Mouse (Mus musculus): Measurements from ENCODE around the gene A830018L16Rik. TPM values are rescaled to one million over a fixed set of nuclear protein-coding genes. Genes with fewer than 3 reads are reported as not detected.

The A830018L16Rik gene
- polyA plus RNA-seq, 1 experiment from 2014 or later, result 0.13 TPM

DNA sequence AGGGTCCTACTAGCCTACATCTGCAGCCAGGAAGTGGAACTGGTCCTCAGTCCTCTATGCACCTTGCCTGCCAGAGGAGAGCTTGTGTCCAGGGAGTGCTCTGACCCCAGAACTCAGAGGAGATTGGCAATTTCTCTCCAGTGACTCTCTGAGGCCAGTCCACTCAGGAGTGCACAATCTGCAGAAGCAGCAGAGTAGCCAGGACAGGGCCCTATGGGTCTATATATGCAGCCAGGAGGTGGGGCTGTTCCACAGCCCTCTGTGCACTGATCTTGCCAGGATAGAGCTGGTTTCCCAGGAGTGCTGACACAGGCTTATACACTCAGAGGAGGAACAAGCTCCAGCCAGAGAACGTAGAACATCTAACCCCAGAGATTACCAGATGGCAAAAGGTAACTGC is 459.7 kb downstream of the A830018L16Rik start:
- no peaks in the 10 kb centered on the region for H3K27me3 ChIP-seq
- no peak overlapping the region for H3K4me2 ChIP-seq
- DNase-seq (no peak), ATAC-seq (ENCODE audit: low read depth) (no peak)
- no peak overlapping the region for H3K27ac ChIP-seq
- 61% methylated on average over 1 of the region's 1 CpGs for WGBS (ENCODE audit: insufficient replicate concordance)
- no peaks in the 10 kb centered on the region for H3K9me3 ChIP-seq (replicated peaks)
- H3K9ac ChIP-seq, result no peak overlapping the region
- no peaks in the 10 kb centered on the region for H3K4me1 ChIP-seq (replicated peaks)
- no peaks in the 10 kb centered on the region for H3K36me3 ChIP-seq
- no peak overlapping the region for H3K4me3 ChIP-seq (replicated peaks)

DNA sequence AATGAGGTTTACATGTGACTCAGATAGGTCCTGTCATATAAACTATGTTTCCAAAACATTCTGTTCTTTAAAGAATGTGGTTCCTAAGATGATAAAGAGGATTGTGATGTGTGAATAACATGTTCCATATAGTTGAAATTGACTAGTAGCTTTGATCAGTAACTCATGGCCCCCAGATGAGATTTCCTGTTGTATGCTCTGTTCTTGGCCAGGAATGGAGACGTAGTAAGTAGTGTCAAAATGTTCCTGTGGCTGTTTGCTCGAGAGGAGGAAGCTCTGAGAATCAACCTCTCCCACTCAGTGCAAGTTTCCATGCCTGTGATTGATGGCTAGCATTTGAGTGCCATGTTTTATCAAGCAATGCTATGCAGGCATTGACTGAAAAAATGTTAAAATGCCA is 467.8 kb downstream of the A830018L16Rik start:
- no peaks in the 10 kb centered on the region for H3K9me3 ChIP-seq (replicated peaks)
- no peaks in the 10 kb centered on the region for H3K27me3 ChIP-seq
- no peak overlapping the region for H3K4me3 ChIP-seq (replicated peaks)
- DNase-seq (no peak), ATAC-seq (ENCODE audit: low read depth) (no peak)
- H3K9ac ChIP-seq, result no peak overlapping the region
- H3K27ac ChIP-seq, result no peak overlapping the region
- H3K4me2 ChIP-seq, result no peak overlapping the region
- H3K36me3 ChIP-seq, result no peaks in the 10 kb centered on the region
- 11% methylated on average over 2 of the region's 2 CpGs for WGBS (ENCODE audit: insufficient replicate concordance)
- H3K4me1 ChIP-seq (replicated peaks), result no peaks in the 10 kb centered on the region

DNA sequence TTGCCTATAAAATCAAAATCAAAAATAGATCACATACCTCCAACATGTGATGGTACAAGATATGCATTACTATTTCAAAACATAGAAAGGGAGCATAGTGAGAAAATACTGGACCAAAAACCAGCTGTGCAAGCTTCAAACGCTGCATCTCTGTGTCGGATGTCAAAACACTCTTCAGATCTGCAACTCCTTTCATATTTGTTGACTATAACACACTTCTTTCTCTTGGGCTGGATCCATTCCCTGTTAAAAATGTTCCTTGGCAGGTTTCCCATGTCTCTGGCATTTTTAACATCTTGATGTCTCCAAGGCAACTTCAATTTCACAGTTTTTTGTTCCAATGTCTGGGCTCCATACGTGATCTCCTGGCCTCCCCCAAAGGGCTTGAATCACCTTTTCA is 481.8 kb downstream of the A830018L16Rik start:
- Histone ChIP-seq H3K4me1 (replicated peaks) (no peaks in the 10 kb centered on the region), H3K9me3 (replicated peaks) (no peaks in the 10 kb centered on the region), H3K27ac (no peak overlapping the region), H3K27me3 (no peaks in the 10 kb centered on the region), H3K36me3 (no peaks in the 10 kb centered on the region), H3K4me2 (no peak overlapping the region), H3K9ac (no peak overlapping the region), H3K4me3 (replicated peaks) (no peak overlapping the region)
- no peak for DNase-seq
- 62% methylated on average over 3 of the region's 3 CpGs for WGBS (ENCODE audit: insufficient replicate concordance)
- ATAC-seq (ENCODE audit: low read depth), result no peak

DNA sequence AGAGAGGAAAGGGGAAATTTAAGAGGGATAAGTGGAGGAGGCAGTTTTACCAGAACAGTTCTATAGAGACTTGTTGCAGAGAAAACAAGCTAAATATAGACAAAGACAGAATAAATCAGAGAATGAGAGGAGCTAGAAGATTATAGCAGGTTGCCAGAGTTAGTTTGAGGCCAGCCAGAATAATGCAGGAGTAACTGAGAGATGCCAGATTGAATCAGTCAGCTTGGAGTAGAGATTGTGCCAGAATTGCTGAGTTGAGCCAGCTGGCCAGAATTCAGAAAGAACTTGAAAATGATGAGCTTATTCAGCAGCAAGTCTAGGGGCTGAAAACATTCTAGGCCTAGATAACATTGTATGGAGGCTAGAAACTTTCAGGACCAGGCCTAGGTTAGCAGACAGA is 502.0 kb downstream of the A830018L16Rik start:
- no peak for DNase-seq
- H3K27me3 ChIP-seq, result no peaks in the 10 kb centered on the region
- H3K36me3 ChIP-seq, result no peaks in the 10 kb centered on the region
- no peak overlapping the region for H3K4me2 ChIP-seq
- no peak overlapping the region for H3K4me3 ChIP-seq (replicated peaks)
- no peaks in the 10 kb centered on the region for H3K4me1 ChIP-seq (replicated peaks)
- H3K9me3 ChIP-seq (replicated peaks), result no peaks in the 10 kb centered on the region
- H3K9ac ChIP-seq, result no peak overlapping the region
- H3K27ac ChIP-seq, result no peak overlapping the region
- no peak for ATAC-seq (ENCODE audit: low read depth)

DNA sequence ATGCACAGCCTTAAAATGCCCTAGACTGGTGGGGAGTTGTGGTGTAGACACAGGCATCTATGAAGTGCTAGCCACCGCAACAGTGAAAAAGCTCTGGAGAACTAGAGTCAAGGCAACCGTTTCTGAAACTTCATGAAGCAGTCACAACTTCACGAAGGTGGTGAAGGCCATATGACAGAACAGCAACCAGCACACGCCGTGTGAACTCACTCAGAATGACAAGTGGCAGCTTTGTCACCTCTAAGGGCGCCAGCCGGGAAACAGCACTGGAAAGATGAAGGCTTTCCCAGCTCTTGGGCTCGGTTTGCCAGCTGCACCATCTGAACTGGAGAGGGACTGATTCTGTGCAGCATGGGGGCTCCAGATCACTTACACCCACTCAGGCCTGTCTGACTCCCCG is 523.1 kb downstream of the A830018L16Rik start:
- Histone ChIP-seq H3K4me1 (replicated peaks) (no peaks in the 10 kb centered on the region), H3K27me3 (no peaks in the 10 kb centered on the region), H3K9me3 (replicated peaks) (no peaks in the 10 kb centered on the region), H3K36me3 (no peaks in the 10 kb centered on the region), H3K4me3 (replicated peaks) (no peak overlapping the region), H3K4me2 (no peak overlapping the region), H3K27ac (no peak overlapping the region), H3K9ac (no peak overlapping the region)
- DNase-seq, result no peak
- ATAC-seq (ENCODE audit: low read depth), result no peak
- 62% methylated on average over 9 of the region's 9 CpGs for WGBS (ENCODE audit: insufficient replicate concordance)

DNA sequence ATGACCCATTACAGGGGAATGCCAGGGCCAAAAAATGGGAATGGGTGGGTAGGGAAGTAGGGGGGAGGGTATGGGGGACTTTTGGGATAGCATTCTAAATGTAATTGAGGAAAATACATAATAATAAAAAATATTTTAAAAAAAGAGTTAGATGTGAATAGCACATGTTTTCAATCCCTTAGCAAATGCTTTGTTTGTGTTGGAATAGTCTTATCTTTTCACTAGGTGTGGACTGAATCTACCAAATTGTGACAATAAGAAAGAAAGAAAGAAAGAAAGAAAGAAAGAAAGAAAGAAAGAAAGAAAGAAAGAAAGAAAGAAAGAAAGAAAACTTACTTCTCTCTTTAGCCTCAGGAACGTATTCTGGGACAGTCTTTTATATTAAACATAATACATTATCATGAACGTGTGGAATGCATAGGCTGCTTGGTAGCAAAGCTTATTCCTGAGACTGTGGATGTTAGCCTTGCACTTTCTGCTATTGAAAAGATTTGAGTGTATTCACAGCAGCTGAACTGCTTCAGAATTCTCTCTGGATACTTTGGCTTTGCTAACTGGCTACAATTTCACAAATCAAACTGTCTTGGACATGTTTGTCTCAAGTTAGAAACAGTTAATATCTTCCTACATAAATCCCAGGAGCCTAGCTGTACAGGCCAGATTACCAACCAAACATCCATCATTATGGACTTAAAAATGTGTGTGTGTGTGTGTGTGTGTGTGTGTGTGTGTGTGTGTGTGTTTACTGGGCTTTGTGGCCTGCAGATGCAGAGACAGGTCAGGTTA is 545.7 kb downstream of the A830018L16Rik start:
- no peak for ATAC-seq (ENCODE audit: low read depth)
- no peaks in the 10 kb centered on the region for H3K9me3 ChIP-seq (replicated peaks)
- no peaks in the 10 kb centered on the region for H3K4me1 ChIP-seq (replicated peaks)
- H3K36me3 ChIP-seq, result no peaks in the 10 kb centered on the region
- no peak for DNase-seq
- 61% methylated on average over 2 of the region's 2 CpGs for WGBS (ENCODE audit: insufficient replicate concordance)
- H3K27me3 ChIP-seq, result no peaks in the 10 kb centered on the region
- no peak overlapping the region for H3K27ac ChIP-seq
- H3K9ac ChIP-seq, result no peak overlapping the region
- H3K4me3 ChIP-seq (replicated peaks), result no peak overlapping the region
- H3K4me2 ChIP-seq, result no peak overlapping the region

DNA sequence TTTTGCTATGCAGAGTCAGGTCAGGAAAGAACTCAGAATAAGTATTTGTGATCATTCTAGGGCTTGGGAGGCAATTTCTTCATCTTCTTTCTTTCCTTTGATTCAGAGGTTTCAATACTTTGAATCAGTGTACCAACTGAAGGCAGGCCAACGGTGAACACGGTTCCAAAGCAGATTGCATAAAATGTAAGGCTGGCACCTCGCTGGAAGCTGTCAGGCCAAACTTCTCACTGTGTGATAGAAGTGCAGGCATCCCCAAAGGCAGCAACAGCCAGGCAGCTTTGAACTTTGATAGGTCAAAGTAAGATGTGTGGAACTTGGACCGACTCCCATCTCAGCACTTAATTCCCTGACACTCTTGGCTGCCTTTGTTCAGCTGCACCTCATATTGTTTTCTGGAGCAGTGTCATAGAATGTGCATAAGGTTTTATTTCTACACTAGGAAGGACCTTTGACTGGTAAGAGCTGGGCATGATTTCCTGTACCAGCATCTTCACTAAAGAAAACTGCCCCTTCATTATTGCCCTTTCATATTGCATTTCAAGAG is 568.8 kb downstream of the A830018L16Rik start:
- Histone ChIP-seq H3K9me3 (replicated peaks) (no peaks in the 10 kb centered on the region), H3K27ac (no peak overlapping the region), H3K4me3 (replicated peaks) (no peak overlapping the region), H3K9ac (no peak overlapping the region), H3K4me2 (no peak overlapping the region), H3K4me1 (replicated peaks) (no peaks in the 10 kb centered on the region), H3K27me3 (no peaks in the 10 kb centered on the region), H3K36me3 (no peaks in the 10 kb centered on the region)
- 58% methylated on average over 4 of the region's 4 CpGs for WGBS (ENCODE audit: insufficient replicate concordance)
- no peak for ATAC-seq (ENCODE audit: low read depth)
- DNase-seq, result no peak

DNA sequence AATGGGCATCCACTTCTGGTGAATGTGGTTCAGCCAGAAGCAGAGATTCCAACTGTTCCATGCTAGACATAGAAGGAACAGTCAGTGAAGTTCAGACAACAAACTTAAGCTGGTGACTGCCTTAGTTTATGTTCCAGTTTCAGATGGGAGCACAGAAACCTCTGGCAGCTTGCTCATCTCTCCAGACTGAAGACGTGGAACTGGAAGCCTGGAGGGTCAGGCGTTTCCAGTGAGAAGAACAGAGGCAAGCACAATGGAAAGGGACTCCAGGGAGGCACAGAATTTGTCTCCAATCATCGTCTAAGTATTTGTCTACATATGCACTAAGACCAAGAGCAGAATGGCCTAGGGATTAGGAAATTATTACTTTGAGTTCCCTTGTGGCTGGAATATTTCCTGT is 576.1 kb downstream of the A830018L16Rik start:
- no peak for DNase-seq

DNA sequence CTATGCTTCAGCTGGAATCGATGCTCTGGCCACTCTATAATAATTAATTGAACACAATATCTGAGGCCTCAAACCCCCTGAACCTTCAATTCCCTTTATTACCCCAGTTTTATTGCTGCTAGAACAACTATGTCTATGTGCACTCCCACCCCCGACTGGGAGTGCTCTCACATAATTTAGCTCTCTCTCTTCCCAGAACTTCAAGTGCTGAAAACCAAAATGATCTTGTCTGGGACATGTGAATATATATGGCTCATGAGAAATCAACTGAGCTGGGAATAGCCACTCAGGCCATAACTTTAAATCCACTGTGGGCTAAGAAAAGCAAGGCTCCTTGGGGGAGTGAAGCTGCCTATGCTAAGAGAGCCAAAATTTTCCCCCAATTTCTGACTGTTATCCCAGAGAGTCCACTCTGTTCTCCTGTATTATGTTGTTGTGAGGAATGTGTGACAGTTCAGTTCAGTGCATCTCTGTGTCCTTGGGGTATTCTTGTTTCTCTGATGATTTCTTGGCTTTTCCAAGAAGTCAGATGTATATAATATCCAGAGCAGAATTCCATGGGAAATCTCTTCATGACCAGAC is 582.5 kb downstream of the A830018L16Rik start:
- Histone ChIP-seq H3K27ac (no peak overlapping the region), H3K4me1 (replicated peaks) (no peaks in the 10 kb centered on the region), H3K36me3 (no peaks in the 10 kb centered on the region), H3K9me3 (replicated peaks) (no peaks in the 10 kb centered on the region), H3K27me3 (no peaks in the 10 kb centered on the region), H3K4me3 (replicated peaks) (no peak overlapping the region), H3K4me2 (no peak overlapping the region), H3K9ac (no peak overlapping the region)
- DNase-seq, result no peak
- WGBS (ENCODE audit: insufficient replicate concordance), result 62% methylated on average over 2 of the region's 2 CpGs
- ATAC-seq (ENCODE audit: low read depth), result no peak

More for the DNA sequence above, 576.1 kb downstream of the A830018L16Rik start:
- H3K9ac ChIP-seq, result no peak overlapping the region
- WGBS (ENCODE audit: insufficient replicate concordance), result 58% methylated on average over 3 of the region's 3 CpGs
- no peak overlapping the region for H3K27ac ChIP-seq
- H3K4me3 ChIP-seq (replicated peaks), result no peak overlapping the region
- no peaks in the 10 kb centered on the region for H3K36me3 ChIP-seq
- H3K27me3 ChIP-seq, result no peaks in the 10 kb centered on the region
- H3K4me1 ChIP-seq (replicated peaks), result no peaks in the 10 kb centered on the region
- no peak overlapping the region for H3K4me2 ChIP-seq
- no peaks in the 10 kb centered on the region for H3K9me3 ChIP-seq (replicated peaks)
- no peak for ATAC-seq (ENCODE audit: low read depth)

DNA sequence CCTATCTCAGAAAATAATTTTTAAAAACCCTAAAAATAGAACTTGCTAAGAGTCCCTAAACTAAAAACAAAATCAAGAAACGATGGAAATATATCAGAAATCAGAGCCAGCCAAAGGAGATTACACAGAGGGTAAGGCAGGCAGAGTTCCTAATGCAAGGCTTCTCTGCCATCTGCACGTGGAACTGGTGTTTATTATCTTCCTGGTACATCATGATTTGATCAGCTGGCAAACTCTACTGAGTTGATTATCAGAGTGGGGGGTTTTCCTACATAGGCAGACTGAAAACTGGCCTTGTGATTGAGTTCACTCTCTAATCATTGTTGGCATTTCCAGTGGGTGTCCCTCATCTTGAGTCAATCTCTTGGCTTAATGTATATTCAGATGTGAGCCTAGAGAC is 583.7 kb downstream of the A830018L16Rik start:
- H3K36me3 ChIP-seq, result no peaks in the 10 kb centered on the region
- WGBS (ENCODE audit: insufficient replicate concordance), result 23% methylated on average over 2 of the region's 2 CpGs
- no peak overlapping the region for H3K4me2 ChIP-seq
- H3K27me3 ChIP-seq, result no peaks in the 10 kb centered on the region
- H3K4me1 ChIP-seq (replicated peaks), result no peaks in the 10 kb centered on the region
- no peak overlapping the region for H3K9ac ChIP-seq
- H3K9me3 ChIP-seq (replicated peaks), result no peaks in the 10 kb centered on the region
- no peak for DNase-seq
- H3K27ac ChIP-seq, result no peak overlapping the region
- no peak for ATAC-seq (ENCODE audit: low read depth)
- no peak overlapping the region for H3K4me3 ChIP-seq (replicated peaks)

DNA sequence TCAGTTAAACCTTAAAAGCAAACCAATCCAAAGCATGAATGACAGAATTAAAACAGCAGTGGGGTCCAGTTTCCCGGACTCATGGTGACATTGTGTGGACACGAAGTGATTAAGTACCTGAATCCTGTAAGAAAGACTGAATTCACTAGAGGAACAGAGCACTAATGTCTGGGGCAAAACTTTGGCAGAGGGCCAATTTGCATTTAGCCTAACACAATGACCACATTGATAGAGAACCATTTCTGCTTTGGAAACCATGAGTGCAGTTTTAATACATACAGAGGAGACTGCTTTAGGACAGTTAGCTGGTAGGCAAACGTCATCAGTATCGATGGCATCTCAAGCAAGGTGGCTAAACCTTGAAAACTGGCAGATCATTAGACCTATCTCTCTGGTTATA is 586.7 kb downstream of the A830018L16Rik start:
- H3K4me3 ChIP-seq (replicated peaks), result no peak overlapping the region
- H3K9ac ChIP-seq, result no peak overlapping the region
- DNase-seq (no peak), ATAC-seq (ENCODE audit: low read depth) (no peak)
- H3K4me1 ChIP-seq (replicated peaks), result no peaks in the 10 kb centered on the region
- H3K36me3 ChIP-seq, result no peaks in the 10 kb centered on the region
- no peaks in the 10 kb centered on the region for H3K9me3 ChIP-seq (replicated peaks)
- no peak overlapping the region for H3K4me2 ChIP-seq
- WGBS (ENCODE audit: insufficient replicate concordance), result 62% methylated on average over 4 of the region's 4 CpGs
- no peaks in the 10 kb centered on the region for H3K27me3 ChIP-seq
- H3K27ac ChIP-seq, result no peak overlapping the region
